Mouse (Mus musculus) urinary bladder, postnatal 36 days (tissue): Measurements from ENCODE around the gene Map3k12.

Experiments used
- DNase-seq, 2 experiments: peaks; one replicate each; pipeline ENCODE4 v3.0.0; 2022; ENCODE audit warnings: low spot score in 2 of 2, mixed read lengths in 1 of 2

Map3k12 gene

DNA sequence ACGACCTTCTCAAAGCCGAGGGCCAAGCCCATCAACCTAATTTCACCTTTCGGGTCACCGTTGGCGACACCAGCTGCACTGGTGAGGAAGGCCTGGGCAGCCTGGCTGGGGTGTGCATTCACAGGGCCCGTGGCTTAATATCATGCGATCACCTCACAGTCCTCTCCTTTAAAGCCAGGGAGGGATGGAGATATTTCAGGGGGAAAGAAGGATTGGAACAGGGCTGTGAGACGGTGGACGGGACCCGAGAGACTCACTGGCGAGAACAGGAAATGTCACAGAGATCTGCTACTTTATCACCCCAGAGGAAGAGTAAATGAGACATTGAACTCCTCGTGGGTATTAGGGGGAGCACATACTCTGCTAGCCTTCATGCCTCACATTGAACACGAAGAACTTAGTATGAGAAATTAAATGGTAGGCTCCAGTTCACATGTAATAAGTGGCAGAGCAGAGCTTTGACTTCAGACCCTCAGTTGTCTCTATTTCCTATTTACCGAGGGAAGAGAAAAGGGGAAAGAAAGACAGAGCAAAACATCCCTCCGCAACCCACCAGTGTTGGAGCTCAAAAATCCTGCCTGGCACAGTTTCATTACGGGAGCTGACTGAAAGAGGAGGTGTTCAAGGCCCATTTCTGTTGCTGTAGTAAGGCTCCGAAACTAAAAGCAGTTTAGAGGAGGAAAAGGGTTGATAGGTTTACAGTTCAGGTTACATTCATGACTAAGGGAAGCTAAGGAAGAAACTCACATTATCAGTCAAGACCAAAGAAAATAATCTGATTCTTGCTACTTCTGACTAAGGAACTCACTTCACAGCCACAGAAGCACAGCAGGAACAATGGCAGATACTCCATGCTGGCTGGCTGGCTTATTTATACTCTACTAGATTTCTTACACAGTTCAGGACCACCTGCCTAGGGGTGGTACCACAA, 2.6 kb upstream of the Map3k12 start:
- DNase-seq = no peak

DNA sequence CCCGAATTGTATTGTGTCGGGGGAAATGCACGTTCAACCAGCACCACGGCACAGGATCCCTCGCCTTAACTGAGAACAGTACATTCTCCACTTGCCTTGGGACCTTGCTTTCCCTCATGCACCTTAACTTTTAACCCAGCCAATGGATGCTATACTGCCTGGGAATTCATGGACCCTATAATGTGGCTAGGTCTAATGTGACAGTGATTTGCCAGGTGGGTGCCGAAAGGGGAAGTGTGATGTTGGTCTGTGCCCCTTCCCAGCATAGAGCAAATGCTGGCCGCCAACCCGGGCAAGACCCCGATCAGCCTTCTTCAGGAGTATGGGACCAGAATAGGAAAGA, 2.0 kb upstream of the Map3k12 start:
- DNase-seq = no peak

DNA sequence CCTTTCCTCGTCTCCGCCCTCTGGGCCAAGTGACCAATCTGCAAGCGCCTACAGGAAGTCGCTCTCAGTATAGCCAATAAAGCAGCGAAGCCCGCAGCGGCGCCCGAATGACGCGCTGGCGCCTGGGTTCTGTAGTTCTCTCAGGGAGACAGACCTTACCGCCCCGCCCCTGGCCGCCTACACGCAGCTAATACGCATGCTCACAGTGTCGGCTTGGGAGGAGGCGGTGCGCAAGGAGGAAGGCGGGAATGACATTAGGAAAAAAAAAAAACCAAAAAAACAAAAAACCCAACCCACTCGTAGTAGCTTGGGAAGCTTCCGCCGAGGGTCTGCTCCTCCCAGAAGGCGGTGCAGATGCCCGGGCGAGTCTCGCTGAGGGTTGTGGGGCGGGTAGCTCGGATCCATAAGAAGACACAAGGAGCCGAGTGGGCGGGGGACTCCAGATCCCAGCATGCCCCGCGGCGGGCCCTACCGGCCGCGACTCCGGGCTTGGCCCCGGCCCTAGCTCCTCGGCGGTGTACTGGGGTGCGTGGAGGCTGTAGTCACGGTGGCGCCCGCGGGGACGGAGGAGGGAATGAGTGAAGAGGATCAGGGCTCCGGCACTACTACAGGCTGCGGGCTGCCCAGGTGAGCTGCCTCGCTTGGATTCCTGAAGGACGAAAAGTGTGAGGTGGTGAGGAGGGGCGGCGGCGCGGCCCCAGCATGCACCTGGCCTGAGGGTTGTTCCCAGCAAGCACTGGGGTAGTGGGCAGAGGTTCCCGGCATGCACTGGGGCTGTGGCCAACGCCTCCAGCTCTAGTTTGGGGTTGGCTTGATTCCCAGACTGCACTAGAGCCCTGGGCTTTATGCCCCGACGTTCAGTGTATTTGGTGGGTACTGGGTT, 1.4 kb upstream of the Map3k12 start, which contains the start of gene Tarbp2:
Gene Tarbp2, plus strand, starts transcription at position 217 of the 883 bp plus-strand sequence.
- DNase-seq = peak; percentile 98 to 100

DNA sequence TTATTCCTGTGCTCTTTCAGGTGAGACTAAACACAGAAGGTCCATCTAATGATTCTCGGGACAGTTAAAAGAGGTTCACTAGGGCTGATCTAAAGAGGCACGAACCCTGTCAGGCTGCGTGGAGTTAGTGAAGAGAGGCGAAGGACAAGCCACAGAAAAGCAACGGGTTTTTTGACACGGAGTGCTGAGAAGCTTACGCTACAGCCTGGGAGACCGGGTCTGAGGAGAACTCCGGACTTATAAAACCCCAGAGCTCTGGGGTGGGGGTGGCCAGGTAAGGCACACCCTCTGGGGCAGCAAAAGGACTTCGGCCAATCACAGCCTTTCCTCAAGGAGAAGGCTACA, 739 bp upstream of the Map3k12 start:
- no peak for DNase-seq

DNA sequence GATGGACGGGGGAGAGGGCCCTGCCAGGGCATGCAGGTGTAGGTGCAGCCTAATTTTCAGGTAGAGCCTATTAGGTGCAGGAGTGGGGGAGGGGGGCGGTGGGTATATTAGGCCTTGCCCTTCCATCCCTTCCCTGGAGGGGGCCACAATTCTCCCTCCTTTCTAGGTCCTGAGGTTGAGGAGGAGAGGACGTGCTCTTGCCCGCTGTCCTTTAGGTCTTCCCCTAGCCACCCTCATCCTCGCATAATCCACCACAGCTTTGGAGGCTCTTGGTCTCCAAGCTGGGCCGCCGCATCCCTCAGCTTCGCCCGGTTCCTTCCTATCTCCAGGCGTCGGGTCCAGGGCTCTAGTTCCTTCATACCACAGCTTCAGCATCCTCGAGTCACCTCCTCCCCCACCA, 571 bp downstream of the Map3k12 start:
- no peak for DNase-seq

GRCm38 (mm10) chr15:102515791-102516190, 1.1 kb downstream of the Map3k12 start:
- no peak for DNase-seq

- no peak for DNase-seq
Observed at GRCm38 (mm10) chr15:102515261-102515660, 1.6 kb downstream of the Map3k12 start.

DNA sequence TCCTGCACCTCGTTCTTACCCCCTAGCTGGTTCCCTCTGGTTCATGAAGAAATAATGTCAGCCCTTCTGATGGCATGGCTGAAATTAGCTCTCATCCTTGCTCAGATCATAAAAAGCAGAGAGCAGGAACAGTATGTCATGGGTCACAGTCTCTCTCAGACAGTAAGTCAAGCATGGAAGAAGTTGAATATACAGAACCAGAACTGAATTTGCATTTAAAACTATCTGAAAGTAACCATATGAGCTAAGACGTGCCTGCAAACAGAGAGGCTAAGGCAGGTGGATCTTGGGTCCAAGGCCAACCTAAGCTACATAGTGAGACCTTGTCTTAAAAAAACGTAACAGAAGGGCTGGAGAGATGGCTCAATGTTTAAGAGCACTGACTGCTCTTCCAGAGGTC, 3.9 kb downstream of the Map3k12 start:
- DNase-seq = no peak

DNA sequence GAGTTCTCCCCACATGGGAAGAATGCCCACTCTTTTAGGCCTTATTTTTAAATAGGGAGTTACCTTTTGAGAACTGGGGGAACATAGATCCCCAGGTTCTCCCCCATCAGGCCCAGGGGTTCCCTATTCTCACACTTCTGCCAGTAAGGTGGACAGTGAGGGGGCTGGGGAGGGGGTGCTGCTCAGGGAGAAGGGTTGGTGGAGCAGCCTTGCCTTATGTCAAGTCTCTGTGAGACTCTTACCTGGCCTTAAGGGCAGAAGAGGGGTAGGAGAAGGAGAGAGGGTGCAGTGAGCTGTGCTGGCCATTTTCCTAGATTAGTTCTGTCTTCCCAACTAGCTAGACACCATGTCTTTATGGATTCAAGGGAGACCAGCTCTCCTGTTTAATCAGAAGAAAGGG, 4.4 kb downstream of the Map3k12 start:
- DNase-seq = no peak

DNA sequence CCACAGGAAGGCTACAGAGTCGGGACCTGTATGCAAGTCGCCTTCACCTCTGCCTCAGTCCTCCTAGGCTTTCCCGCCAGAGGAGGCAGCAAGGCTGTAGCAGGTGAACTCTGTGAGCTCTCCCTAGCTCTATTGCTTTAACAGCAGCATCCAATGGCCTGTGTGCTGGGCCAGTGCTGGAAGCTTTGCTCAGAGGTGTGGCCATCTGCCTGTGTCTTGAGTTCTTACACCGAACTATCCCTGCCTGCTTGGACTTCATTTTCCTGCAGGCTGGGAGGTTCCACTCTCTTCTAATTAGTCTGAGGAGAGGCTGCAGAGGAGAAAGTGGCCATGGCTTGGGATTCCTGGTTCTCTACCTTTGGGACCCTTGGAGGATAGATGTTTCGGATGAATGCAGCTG, 4.9 kb downstream of the Map3k12 start:
- no peak for DNase-seq

DNA sequence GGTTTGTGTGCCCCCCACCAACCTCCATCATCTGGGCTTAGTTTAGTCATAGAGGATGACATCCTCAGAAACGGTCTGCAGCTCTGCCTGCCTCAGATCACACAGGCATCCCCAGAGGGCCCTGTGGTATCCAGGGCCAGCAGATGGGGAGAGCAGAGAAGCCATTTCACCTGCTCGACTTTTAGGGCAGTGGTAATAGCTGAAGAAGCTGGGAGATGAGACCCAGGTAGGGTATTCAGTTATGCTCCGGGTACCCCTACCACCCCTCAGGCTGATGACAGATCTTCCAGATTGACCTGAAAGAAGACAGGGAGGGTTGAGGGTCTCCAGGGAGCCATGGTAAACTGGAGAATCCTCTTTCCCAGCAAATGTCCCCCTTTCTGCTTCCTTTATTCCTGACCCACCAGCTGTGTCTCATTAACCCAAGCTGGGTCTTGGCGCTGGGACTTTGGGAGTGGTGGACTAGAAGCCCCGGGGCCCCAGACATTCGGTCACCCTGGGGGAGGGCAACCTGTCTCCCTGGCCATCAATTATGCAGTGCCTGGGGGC, 5.5 kb downstream of the Map3k12 start:
- DNase-seq = no peak

DNA sequence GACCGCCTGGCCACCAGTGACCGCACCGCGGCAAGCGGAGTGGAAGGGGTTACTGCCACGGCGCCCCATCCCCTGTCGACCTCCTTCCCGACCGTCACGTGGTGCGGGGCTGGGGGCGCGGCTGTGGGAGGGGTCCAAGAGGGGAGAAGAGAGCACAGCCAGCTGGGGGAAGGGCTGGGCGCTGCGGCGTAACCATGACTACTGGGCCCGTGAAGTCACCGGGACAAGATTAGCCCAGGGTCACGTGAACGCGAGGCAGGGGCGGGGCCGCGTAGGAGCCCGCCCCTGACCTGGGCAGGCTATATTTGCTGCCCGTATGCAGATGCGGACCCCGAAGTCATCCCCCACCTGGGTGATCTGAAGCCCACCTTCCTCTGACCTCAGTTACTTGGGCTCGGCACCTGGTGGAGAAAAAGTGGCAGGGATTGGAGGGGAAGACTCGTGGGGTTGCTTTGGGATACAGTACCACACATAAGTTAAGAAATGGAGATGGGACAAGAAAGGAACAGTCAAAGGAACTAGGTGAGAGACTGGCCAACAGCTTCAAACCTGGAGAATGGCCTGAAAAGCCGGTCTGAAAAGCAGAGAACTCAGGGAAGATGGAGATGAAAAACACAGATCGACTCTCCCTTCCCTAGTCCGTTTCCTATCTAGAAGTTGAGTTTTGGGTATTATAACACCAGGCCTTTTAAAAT, 6.1 kb downstream of the Map3k12 start:
- peak; percentile 70 to 82 for DNase-seq

GRCm38 (mm10) chr15:102510110-102510509, 6.8 kb downstream of the Map3k12 start:
- DNase-seq = no peak

- no peak for DNase-seq
Observed at GRCm38 (mm10) chr15:102508336-102508735, 8.5 kb downstream of the Map3k12 start.

- DNase-seq = no peak
Observed at GRCm38 (mm10) chr15:102507561-102507960, 9.3 kb downstream of the Map3k12 start.

DNA sequence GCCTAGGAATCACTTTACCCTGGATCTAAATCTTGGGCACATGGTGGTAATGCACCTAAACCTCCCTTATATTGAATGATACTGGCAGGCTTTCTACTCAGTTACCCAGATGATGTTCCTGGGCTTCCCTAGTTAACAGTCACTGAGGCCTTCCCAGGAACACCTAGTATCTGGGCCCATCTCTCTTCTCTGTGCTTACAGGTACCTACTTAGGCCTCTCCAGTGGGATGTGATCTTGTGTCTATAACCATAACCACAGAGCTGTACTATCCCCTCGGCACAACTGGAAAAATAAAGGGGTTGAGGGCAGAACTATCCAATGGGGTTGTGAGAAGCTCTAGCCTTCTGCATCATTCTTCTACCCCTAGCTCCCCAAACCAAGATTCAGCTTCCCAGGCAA, 10.0 kb downstream of the Map3k12 start:
- no peak for DNase-seq

DNA sequence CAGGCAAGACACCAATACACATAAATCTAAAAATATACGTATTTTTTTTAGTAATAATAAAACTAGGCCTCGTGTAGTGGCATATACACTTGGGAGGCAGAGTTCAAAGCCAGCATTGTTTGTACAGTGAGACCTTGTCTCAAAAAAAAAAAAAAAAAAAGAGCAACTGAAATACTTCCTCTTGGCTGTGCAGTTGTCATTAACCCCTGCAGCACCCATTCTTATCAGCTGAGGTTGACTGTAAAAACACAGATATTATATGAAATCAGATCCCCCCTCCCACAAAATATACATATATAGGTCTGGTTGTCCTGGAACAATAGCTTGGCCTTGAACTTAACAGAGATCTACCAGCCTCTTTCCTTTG, 10.4 kb downstream of the Map3k12 start:
- DNase-seq = no peak

DNA sequence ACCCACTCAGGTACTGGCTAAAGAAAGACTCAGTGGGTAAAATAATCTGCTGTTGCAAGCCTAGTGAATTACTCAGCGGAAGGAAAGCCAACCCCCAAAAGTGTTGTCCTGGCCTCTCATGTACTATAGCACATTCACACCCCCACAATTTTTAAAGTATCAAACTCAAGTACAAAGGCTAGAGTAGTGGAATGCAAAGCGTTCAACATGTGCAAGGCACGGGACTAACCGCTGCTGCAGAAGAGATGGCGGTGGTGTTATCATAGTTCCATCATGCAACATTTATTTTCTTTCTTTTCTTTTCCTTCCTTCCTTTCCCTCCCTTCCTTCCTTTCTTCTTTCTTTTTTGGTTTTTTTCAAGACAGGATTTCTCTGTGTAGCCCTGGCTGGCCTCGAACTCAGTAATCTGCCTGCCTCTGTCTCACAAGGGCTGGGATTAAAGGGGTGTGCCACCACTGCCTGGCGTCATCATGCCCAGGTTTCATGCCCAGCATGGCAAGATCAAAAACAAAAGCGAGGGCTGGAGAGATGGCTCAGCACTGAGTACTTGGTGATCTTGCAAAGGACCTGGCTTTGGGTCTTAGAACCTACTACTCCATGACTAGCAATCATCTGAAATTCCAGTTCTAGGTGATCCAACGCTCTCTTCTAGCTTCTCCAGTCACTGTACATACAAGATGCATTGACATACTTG, 10.9 kb downstream of the Map3k12 start:
- no peak for DNase-seq

- DNase-seq = no peak
Observed at GRCm38 (mm10) chr15:102505073-102505769, 11.6 kb downstream of the Map3k12 start.

- no peak for DNase-seq
Observed at GRCm38 (mm10) chr15:102503924-102504782, 12.7 kb downstream of the Map3k12 start.
